Mouse (Mus musculus) right cerebral cortex, adult 2 months (tissue): Measurements from ENCODE around the gene Pdcd1.
A peak's percentile ranks its signal among the peaks of the same experiment; 100 is the strongest.
"Not testable (repeated sequence)": the region's sequence is repeated elsewhere in the genome, so short reads cannot be mapped to it uniquely, and the experiment has no call there.

Source experiments
- DNase-seq, 2 experiments: peaks; one replicate each; pipeline ENCODE4 v3.0.0; 2021 to 2022; ENCODE audit warnings: low spot score in 2 of 2

Pdcd1 gene

GRCm38 (mm10) chr1:94028741-94029140 lies 23.6 kb downstream of the Pdcd1 start:
- DNase-seq, result no peak

- no peak for DNase-seq
Observed at GRCm38 (mm10) chr1:94027506-94028108, 24.7 kb downstream of the Pdcd1 start.

DNA sequence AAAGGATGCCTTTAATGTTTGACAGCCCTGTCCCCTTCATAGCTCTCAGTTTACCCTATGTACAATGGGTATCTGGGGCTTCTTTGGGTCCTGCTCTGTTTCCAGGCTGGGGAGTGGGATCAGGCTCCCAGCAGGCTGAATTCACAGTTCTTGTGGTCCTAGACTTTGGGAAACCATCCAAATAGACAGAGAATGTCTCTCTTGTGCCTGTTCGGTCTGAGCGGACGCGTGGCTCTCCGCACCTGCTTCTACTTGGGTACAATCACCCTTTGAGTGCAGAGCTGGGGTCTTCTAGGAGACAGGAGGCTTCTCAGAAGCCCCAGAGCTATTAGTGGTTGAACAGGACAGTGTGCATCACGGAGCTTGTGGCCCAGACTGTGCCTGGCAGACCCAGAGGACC lies 32.2 kb downstream of the Pdcd1 start, which contains the start of gene Neu4:
Neu4 (plus strand) TSS at position 301 of the 400 bp plus-strand sequence.
- no peak for DNase-seq

DNA sequence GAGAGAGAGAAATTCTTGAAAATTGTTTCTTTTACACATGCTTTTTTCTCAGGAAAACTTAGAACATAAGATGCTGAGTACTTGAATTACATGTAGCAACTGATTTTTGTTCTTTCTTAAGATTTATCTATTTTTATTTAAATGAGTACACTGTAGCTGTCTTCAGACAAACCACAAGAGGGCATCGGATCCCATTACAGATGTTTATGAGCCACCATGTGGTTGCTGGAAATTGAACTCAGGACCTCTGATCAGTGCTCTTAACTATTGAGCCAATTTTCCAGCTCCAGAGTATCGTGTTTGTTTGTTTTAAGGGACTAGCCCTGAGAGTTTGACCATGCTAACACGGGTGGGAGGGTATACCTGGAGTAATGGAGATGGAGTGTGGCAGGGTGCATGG lies 40.7 kb downstream of the Pdcd1 start:
- DNase-seq, result no peak

DNA sequence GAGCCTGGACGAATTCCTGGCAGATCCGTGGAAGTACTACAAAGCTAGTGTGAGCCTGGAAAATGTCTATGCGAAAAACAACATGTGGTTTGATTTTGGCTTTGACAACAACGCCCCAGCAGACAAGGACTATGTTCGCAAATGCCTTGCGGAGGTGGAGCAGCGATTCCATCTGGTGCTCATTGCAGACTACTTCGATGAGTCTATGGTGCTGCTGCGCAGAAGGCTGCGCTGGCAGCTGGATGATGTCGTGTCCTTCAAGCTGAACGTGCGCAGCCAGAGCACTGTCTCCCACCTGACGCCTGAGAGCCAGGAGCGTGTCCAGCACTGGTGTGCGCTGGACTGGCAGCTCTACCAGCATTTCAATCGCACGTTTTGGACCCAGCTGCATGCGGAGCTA lies 43.5 kb downstream of the Pdcd1 start:
- DNase-seq, result peak; percentile 81 to 84

GRCm38 (mm10) chr1:94005954-94006506 lies 46.3 kb downstream of the Pdcd1 start:
- peak; percentile 25 to 44 for DNase-seq

DNA sequence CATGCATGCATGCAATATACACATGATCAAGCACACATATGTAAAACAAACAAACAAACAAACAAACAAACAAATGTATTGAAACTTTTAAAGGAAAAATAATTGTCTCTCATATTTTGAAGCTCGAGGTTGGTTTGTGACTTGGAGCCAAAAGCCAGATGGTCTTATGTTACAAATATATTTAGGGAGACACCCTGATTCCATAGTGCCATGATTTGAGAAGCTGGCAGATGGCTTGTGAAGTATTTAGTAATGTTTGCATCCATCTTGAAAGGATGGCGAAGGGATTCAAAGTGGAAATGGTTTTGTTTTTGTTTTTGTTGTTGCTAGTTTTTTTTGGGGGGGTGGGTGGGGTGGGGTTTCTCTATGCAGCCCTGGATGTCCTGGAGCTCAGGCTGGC lies 51.3 kb downstream of the Pdcd1 start:
- no peak for DNase-seq

GRCm38 (mm10) chr1:93991491-93991890 lies 60.9 kb downstream of the Pdcd1 start:
- DNase-seq, result not testable (repeated sequence)

DNA sequence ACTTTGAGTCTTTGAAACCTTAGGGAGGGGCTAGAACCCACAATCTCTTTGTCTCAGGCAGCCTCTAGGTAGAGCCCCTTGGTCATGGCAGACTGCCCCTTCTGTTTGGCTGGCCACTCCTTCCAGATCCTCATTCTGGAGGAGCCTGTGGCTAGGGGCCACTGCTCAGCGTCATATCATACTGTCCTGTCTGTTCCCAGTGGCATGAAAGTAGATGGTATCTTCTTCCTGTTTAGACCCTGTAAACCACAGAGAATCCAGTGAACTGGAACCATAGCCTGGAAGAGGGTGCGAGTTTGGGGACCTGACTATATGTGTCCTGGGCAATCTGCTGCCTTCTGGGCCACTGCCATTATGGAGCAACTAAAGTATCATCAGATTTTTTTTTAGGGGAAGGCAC lies 61.3 kb downstream of the Pdcd1 start:
- not testable (repeated sequence) for DNase-seq

DNA sequence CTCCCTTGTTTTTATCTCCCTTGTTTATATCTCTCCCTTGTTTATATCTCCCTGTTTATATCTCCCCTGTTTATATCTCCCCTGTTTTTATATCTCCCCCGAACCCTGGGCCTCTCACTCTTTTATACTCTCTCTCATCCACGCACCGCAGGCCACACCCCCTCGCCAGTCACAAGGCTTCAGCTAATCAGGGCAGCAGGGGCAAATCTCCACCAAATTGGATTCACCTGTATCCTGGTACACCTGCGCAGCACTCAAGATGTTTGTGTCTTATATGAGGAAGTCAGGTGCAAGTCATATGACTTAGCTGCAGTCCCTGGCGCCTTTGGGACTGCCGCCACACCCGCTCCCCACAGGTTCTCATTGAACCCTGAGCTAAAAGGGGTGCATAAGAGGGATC lies 62.1 kb downstream of the Pdcd1 start, which contains the start of gene Gal3st2c:
Gal3st2c (plus strand) TSS at position 301 of the 400 bp plus-strand sequence.
- DNase-seq, result not testable (repeated sequence)

DNA sequence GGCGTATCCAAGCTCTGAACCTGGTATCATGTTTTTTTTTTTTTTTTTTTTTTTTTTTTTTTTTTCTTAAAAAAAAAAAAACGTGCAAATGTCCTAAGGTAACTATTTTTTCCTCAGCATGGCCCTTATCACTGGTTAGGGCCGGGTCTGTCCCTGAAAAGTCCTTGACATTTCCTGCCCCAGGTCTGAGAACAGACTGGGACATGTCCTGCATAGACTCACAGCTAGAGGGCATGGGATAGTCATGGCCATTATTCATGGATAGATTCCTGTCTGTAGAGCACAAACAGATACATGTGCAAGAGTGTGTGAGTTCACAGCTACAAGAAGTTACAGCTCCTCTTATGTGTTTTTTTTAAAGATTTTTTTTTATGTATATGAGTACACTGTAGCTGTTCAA lies 63.6 kb downstream of the Pdcd1 start:
- no peak for DNase-seq
